Mouse (Mus musculus): Measurements from ENCODE around the gene Vps18.

- TF ChIP-seq CTCF (IDR thresholded peaks at IDR 0.05; ENCODE audit: low read depth) (no peak), EP300 (optimal IDR thresholded peaks at IDR 0.05) (no peak)
These were observed 23.9 kb downstream of the Vps18 start for GRCm38 (mm10) chr2:119312380-119312958.

All from stomach, postnatal 0 days (tissue).